Mouse (Mus musculus): ENCODE measurements at regions not wholly inside any gene's neighbourhood (a gene's known extent, or its start where the extent isn't known, plus 50 kb on each side); places are given as distances from the start of the nearest gene placed in this dataset.

DNA sequence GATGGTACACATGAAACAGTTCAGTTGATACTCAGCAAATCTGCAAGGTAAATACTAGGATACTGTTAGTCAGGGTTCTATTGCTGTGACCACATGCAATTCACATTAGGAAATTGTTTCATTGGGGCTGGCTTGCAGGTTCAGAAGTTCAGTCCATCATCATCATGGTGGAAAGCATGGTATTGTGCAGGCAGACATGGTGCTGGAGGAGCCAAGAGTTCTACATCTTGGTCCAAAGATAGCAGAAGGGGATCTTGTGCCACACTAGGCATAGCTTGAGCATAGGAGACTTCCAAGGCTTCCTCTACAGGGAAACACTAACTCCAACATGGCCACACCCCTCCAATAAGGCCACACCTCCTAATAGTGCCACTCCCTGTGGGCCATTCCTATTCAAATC, 99.1 kb downstream of the Ier5 start:
- peaks cover 1% of the 10 kb centered on the region for H3K4me1 ChIP-seq (ENCODE audit: control insufficient read depth, insufficient read depth, low read length)
- H3K36me3 ChIP-seq (ENCODE audit: control insufficient read depth, insufficient read depth, low read length, poor library complexity, severe bottlenecking), result no peaks in the 10 kb centered on the region
- H3K9me3 ChIP-seq (replicated peaks; ENCODE audit: control insufficient read depth, insufficient read depth, low read length, poor library complexity, severe bottlenecking), result no peaks in the 10 kb centered on the region
- no peak overlapping the region for H3K4me3 ChIP-seq (ENCODE audit: low read depth, low read length)
- H3K9ac ChIP-seq (ENCODE audit: low read depth, poor library complexity, severe bottlenecking), result no peak overlapping the region
- H3K27ac ChIP-seq (ENCODE audit: insufficient read depth, low read length), result no peak overlapping the region
- H3K27me3 ChIP-seq (ENCODE audit: control insufficient read depth, insufficient read depth, low read length, poor library complexity, severe bottlenecking), result no peaks in the 10 kb centered on the region
- no peak for TF ChIP-seq EP300 (IDR thresholded peaks at IDR 0.05; ENCODE audit: insufficient read depth, low read depth, low read length)
- TF ChIP-seq POLR2A (IDR thresholded peaks at IDR 0.05; ENCODE audit: insufficient read depth, low read length), result no peak
- no peak for TF ChIP-seq CTCF (IDR thresholded peaks at IDR 0.05; ENCODE audit: low read depth, low read length)

DNA sequence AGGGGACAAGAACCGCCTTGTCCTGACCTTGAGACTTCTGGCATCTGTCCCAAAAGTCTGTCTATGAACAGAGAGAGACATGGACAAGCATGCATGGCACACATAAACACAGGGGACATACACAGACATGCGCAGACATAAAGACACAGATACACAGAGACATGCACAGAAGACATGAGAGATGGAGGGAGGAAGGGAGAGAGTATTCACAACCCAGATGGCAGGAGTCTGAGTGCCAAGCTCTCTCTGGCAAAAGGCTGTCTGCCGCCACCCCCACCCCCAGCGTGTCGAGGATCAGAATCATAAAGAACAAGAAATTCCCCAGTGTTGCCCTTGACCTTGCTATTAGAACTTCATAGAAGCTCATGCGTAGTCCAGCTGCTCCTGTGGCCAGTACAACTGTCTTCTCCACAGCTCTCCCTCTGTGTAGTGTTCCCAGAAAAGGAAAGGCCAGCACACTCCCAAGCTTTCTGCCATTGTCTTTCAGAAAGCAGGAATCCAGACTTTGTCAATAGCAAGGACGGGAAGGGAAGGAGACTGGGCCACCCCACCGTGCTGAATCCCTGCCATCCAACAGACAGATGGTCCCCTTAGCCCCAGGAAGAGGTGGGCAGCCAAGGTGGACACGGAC, 99.8 kb downstream of the Ier5 start:
- peaks cover 2% of the 10 kb centered on the region for H3K4me1 ChIP-seq (ENCODE audit: control insufficient read depth, insufficient read depth, low read length)
- no peak overlapping the region for H3K27ac ChIP-seq (ENCODE audit: insufficient read depth, low read length)
- no peak overlapping the region for H3K4me3 ChIP-seq (ENCODE audit: low read depth, low read length)
- no peaks in the 10 kb centered on the region for H3K9me3 ChIP-seq (replicated peaks; ENCODE audit: control insufficient read depth, insufficient read depth, low read length, poor library complexity, severe bottlenecking)
- H3K27me3 ChIP-seq (ENCODE audit: control insufficient read depth, insufficient read depth, low read length, poor library complexity, severe bottlenecking), result no peaks in the 10 kb centered on the region
- TF ChIP-seq POLR2A (IDR thresholded peaks at IDR 0.05; ENCODE audit: insufficient read depth, low read length), result no peak
- TF ChIP-seq EP300 (IDR thresholded peaks at IDR 0.05; ENCODE audit: insufficient read depth, low read depth, low read length), result peak; percentile 49; the same call in 1 of the 2 replicates
- no peaks in the 10 kb centered on the region for H3K36me3 ChIP-seq (ENCODE audit: control insufficient read depth, insufficient read depth, low read length, poor library complexity, severe bottlenecking)
- H3K9ac ChIP-seq (ENCODE audit: low read depth, poor library complexity, severe bottlenecking), result no peak overlapping the region

DNA sequence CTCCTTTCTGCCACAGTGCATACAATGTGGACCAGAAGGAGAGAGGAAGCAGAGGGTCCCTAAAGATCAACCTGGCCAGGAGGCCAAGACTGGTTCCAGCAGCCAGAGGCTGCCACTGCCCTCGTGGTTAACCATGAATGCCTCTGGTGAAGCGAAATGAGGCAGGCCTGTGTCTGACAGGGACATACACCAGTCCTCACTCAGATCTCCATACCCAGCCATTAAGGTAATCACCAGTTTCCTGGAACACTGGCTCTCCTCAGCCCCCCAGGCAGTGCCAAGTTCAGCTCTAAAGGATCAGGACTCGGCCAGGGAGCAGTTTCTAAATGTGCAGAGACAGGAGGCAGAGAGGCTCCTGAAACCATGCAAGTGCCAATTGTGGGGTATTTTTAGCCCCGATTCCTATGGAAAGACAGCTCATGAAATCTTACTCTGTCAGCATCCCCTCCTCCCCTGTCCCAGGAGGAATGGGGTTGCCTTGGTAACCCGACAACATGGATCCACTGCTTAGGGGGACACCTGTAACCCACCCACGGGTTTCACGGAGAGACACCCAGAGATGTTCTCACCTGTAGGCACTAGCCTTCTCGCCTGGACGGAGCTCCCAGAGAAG, 103.6 kb downstream of the Ier5 start:
- H3K36me3 ChIP-seq (ENCODE audit: control insufficient read depth, insufficient read depth, low read length, poor library complexity, severe bottlenecking), result no peaks in the 10 kb centered on the region
- H3K27ac ChIP-seq (ENCODE audit: insufficient read depth, low read length), result no peak overlapping the region
- H3K27me3 ChIP-seq (ENCODE audit: control insufficient read depth, insufficient read depth, low read length, poor library complexity, severe bottlenecking), result no peaks in the 10 kb centered on the region
- TF ChIP-seq POLR2A (IDR thresholded peaks at IDR 0.05; ENCODE audit: insufficient read depth, low read length) (no peak), CTCF (IDR thresholded peaks at IDR 0.05; ENCODE audit: low read depth, low read length) (no peak), EP300 (IDR thresholded peaks at IDR 0.05; ENCODE audit: insufficient read depth, low read depth, low read length) (no peak)
- H3K4me3 ChIP-seq (ENCODE audit: low read depth, low read length), result no peak overlapping the region
- H3K9me3 ChIP-seq (replicated peaks; ENCODE audit: control insufficient read depth, insufficient read depth, low read length, poor library complexity, severe bottlenecking), result no peaks in the 10 kb centered on the region
- H3K4me1 ChIP-seq (ENCODE audit: control insufficient read depth, insufficient read depth, low read length), result peaks cover 2% of the 10 kb centered on the region
- H3K9ac ChIP-seq (ENCODE audit: low read depth, poor library complexity, severe bottlenecking), result no peak overlapping the region

DNA sequence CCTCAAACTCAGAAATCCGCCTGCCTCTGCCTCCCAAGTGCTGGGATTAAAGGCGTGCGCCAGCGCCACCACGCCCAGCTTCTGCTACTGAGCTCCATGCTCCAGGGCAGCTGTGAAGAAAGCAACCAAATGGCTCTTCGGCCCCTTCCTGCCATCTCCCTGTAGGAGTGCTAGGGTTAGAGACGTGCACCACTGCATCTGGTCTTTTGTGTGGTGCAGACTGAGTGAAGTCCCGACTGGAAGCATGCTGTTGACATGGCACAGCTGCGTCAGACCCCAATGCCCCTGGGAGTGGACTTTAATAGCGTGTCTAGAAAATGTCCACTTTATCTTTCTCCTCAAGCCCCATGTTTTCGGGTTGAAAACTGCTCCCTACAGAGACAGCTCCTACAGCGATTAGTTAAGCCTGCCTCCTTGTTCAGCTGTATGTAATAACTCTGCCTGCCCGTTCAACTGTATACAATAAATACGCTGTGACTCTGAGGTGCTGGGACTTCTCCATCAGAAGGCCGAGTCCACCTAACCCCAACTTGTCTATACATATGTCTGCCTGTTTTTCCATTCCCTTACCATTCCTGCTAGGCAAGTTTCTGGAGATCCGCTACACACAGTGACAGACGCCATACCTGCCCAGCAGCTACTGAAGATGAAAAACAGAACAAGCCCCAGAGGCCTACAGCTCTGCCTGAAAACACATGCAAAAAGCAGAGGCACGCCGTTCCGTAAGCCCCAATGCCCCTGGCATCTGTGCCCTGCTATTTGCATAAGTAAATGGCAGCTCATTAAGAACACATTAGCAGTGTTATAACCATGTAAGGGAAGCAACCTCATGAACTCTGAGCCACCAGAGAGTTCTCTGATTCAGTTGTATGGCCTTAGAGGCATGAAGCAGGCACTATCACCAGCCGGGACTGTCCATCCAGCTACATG, 105.2 kb downstream of the Ier5 start:
- no peaks in the 10 kb centered on the region for H3K27me3 ChIP-seq (ENCODE audit: control insufficient read depth, insufficient read depth, low read length, poor library complexity, severe bottlenecking)
- no peaks in the 10 kb centered on the region for H3K9me3 ChIP-seq (replicated peaks; ENCODE audit: control insufficient read depth, insufficient read depth, low read length, poor library complexity, severe bottlenecking)
- H3K27ac ChIP-seq (ENCODE audit: insufficient read depth, low read length), result no peak overlapping the region
- no peak overlapping the region for H3K4me3 ChIP-seq (ENCODE audit: low read depth, low read length)
- no peaks in the 10 kb centered on the region for H3K36me3 ChIP-seq (ENCODE audit: control insufficient read depth, insufficient read depth, low read length, poor library complexity, severe bottlenecking)
- TF ChIP-seq POLR2A (IDR thresholded peaks at IDR 0.05; ENCODE audit: insufficient read depth, low read length), result no peak
- H3K4me1 ChIP-seq (ENCODE audit: control insufficient read depth, insufficient read depth, low read length), result peaks cover 2% of the 10 kb centered on the region
- H3K9ac ChIP-seq (ENCODE audit: low read depth, poor library complexity, severe bottlenecking), result no peak overlapping the region

DNA sequence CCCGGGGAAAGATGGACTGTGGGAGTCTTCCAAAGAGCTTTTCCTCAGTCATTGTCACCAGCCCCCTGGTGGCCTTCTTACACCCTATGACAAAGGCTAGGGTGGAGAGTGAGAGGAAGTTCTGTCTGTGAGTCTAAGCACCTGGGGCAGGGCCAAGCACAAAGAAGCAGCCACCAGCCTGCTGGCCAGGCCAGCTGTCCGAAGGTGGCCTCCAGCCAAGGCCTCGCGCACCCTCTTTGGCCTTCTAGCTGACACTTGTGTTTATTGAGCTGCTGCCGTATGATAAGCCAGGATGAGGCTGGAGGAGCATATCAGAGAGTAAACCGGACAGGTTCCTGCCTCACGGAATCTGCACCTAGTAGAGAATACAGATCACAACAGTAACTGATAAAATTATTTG, 99.0 kb upstream of the Cacna1e start:
- H3K9me3 ChIP-seq (replicated peaks; ENCODE audit: control insufficient read depth, insufficient read depth, low read length, poor library complexity, severe bottlenecking), result no peaks in the 10 kb centered on the region
- no peak overlapping the region for H3K4me3 ChIP-seq (ENCODE audit: low read depth, low read length)
- H3K36me3 ChIP-seq (ENCODE audit: control insufficient read depth, insufficient read depth, low read length, poor library complexity, severe bottlenecking), result no peaks in the 10 kb centered on the region
- H3K9ac ChIP-seq (ENCODE audit: low read depth, poor library complexity, severe bottlenecking), result no peak overlapping the region
- H3K4me1 ChIP-seq (ENCODE audit: control insufficient read depth, insufficient read depth, low read length), result no peaks in the 10 kb centered on the region
- no peak overlapping the region for H3K27ac ChIP-seq (ENCODE audit: insufficient read depth, low read length)
- TF ChIP-seq CTCF (IDR thresholded peaks at IDR 0.05; ENCODE audit: low read depth, low read length) (no peak), POLR2A (IDR thresholded peaks at IDR 0.05; ENCODE audit: insufficient read depth, low read length) (no peak)
- H3K27me3 ChIP-seq (ENCODE audit: control insufficient read depth, insufficient read depth, low read length, poor library complexity, severe bottlenecking), result no peaks in the 10 kb centered on the region

DNA sequence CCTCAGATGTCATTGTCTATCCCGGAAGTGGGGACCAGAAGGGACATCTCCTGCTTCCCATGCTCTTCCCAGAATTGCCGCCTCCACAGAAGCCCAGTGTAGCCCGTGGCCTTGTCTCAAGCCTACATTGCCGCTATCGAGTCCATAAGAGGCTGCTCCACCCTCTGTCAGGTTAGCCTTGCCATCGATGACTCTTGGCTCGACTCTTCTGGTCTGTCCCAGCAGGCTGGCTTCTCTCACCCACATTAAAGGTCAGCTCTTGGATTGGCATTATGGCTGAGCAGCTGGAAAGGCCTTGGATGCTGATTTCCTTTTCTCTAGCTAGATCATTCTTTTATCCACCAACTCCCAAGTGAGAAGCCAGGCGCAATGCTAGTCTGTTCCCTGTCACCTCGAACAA, 98.5 kb upstream of the Cacna1e start:
- H3K36me3 ChIP-seq (ENCODE audit: control insufficient read depth, insufficient read depth, low read length, poor library complexity, severe bottlenecking), result no peaks in the 10 kb centered on the region
- H3K27me3 ChIP-seq (ENCODE audit: control insufficient read depth, insufficient read depth, low read length, poor library complexity, severe bottlenecking), result no peaks in the 10 kb centered on the region
- TF ChIP-seq EP300 (IDR thresholded peaks at IDR 0.05; ENCODE audit: insufficient read depth, low read depth, low read length), result no peak
- TF ChIP-seq CTCF (IDR thresholded peaks at IDR 0.05; ENCODE audit: low read depth, low read length), result no peak

More for the DNA sequence above, 98.5 kb upstream of the Cacna1e start:
- Histone ChIP-seq H3K9ac (ENCODE audit: low read depth, poor library complexity, severe bottlenecking) (no peak overlapping the region), H3K4me1 (ENCODE audit: control insufficient read depth, insufficient read depth, low read length) (no peaks in the 10 kb centered on the region), H3K9me3 (replicated peaks; ENCODE audit: control insufficient read depth, insufficient read depth, low read length, poor library complexity, severe bottlenecking) (no peaks in the 10 kb centered on the region), H3K27ac (ENCODE audit: insufficient read depth, low read length) (no peak overlapping the region), H3K4me3 (ENCODE audit: low read depth, low read length) (no peak overlapping the region)

Measured in ES-Bruce4 (cell line).